19 mouse cellular contexts compared by ENCODE assay signal in genomic region chr16:87524228-87524627, GRCm38 (mm10). TPM values are rescaled to one million over a fixed set of nuclear protein-coding genes. Genes with fewer than 3 reads are reported as not detected.
DNase-seq lines count a peak whose midpoint lies in the region; ATAC-seq and TF ChIP-seq lines count a peak whose summit lies in the region.
"Had no signal": no experiment of that assay in that cellular context is flagged by ENCODE, and none has a peak within 500 bp of the region (broad histone marks: within the 10 kb centered on the region; RNA-seq: fewer than 3 reads in every experiment).

No protein-coding gene starts in this region.

- no peaks in the 10 kb centered on the region for H3K9me3 ChIP-seq in liver, embryonic 13.5 days (replicated peaks)
- no peaks in the 10 kb centered on the region for H3K9me3 ChIP-seq in liver, postnatal 0 days (ENCODE audit: low read length)
- H3K9me3 ChIP-seq: embryonic facial prominence, embryonic 10.5 days; forebrain, embryonic 13.5 days; heart, embryonic 12.5 days; hindbrain, embryonic 10.5 days had no signal

- WGBS in liver, embryonic 13.5 days (ENCODE audit: insufficient replicate concordance), result 57% methylated on average over 5 of the region's 5 CpGs
- 60% methylated on average over 5 of the region's 5 CpGs for WGBS in liver, postnatal 0 days (ENCODE audit: insufficient replicate concordance)

- H3K9ac ChIP-seq in liver, embryonic 13.5 days, result no peak overlapping the region
- H3K9ac ChIP-seq in liver, postnatal 0 days (replicated peaks), result no peak overlapping the region
- H3K9ac ChIP-seq: forebrain, embryonic 13.5 days; forebrain, postnatal 0 days; heart, embryonic 12.5 days; hindbrain, embryonic 14.5 days had no signal

- no peak overlapping the region for H3K4me3 ChIP-seq in liver, embryonic 13.5 days (replicated peaks)
- H3K4me3 ChIP-seq in liver, postnatal 0 days (ENCODE audit: low read depth, low read length), result no peak overlapping the region
- H3K4me3 ChIP-seq: embryonic facial prominence, embryonic 10.5 days; forebrain, embryonic 13.5 days; heart, embryonic 12.5 days; hindbrain, embryonic 10.5 days had no signal

- H3K36me3 ChIP-seq in liver, embryonic 13.5 days, result no peaks in the 10 kb centered on the region
- no peaks in the 10 kb centered on the region for H3K36me3 ChIP-seq in liver, postnatal 0 days (replicated peaks; ENCODE audit: insufficient read depth, low read length)
- H3K36me3 ChIP-seq: embryonic facial prominence, embryonic 10.5 days; heart, embryonic 12.5 days; hindbrain, embryonic 10.5 days had no signal

- no peaks in the 10 kb centered on the region for H3K4me1 ChIP-seq in liver, embryonic 13.5 days (replicated peaks)
- H3K4me1 ChIP-seq in liver, postnatal 0 days (ENCODE audit: insufficient read depth), result peaks cover 4% of the 10 kb centered on the region; the same call in 1 of the 2 replicates
- H3K4me1 ChIP-seq: forebrain, embryonic 13.5 days had no signal

- no peaks in the 10 kb centered on the region for H3K27me3 ChIP-seq in liver, embryonic 13.5 days
- H3K27me3 ChIP-seq in liver, postnatal 0 days (ENCODE audit: insufficient read depth, low read length), result no peaks in the 10 kb centered on the region
- H3K27me3 ChIP-seq: forebrain, embryonic 13.5 days had no signal

- no peak for TF ChIP-seq CTCF in liver, postnatal 0 days (IDR thresholded peaks at IDR 0.05; ENCODE audit: low read depth)

- H3K4me2 ChIP-seq in liver, embryonic 13.5 days, result no peak overlapping the region
- no peak overlapping the region for H3K4me2 ChIP-seq in liver, postnatal 0 days (ENCODE audit: low read depth, low read length)
- H3K4me2 ChIP-seq: forebrain, embryonic 13.5 days; heart, embryonic 12.5 days; hindbrain, embryonic 14.5 days had no signal

- H3K27ac ChIP-seq in liver, embryonic 13.5 days, result no peak overlapping the region
- H3K27ac ChIP-seq in liver, postnatal 0 days (ENCODE audit: low read depth), result peak overlapping the region; percentile 72
- H3K27ac ChIP-seq: embryonic facial prominence, embryonic 10.5 days; forebrain, embryonic 13.5 days; hindbrain, embryonic 10.5 days; hindbrain, embryonic 14.5 days had no signal

- DNase-seq in adrenal gland, adult 2 months, result peak; percentile 34
- no peak for DNase-seq in adrenal gland, postnatal 25 days
- peak; percentile 50 for DNase-seq in 3T3-L1 (ENCODE audit: low read depth, low spot score)
- DNase-seq in liver, embryonic 13.5 days, result no peak
- DNase-seq in liver, postnatal 0 days, result peak; percentile 48
- no peak for DNase-seq in kidney, postnatal 10 days
- DNase-seq in embryo, embryonic 10.5 days (ENCODE audit: low spot score), result no peak
- DNase-seq: adrenal gland, adult 8-10 months; cerebellum, adult 11-12 months; cerebellum, adult 9-11 months; cerebellum, postnatal 36 days; forebrain, postnatal 0 days; gastrocnemius, postnatal 14 days had no signal

- ATAC-seq in liver, embryonic 13.5 days (ENCODE audit: low read depth), result peak; percentile 61
- peak; percentile 96 for ATAC-seq in liver, postnatal 0 days
- ATAC-seq: forebrain, embryonic 13.5 days; forebrain, postnatal 0 days had no signal

- TF ChIP-seq EP300 in liver, postnatal 0 days (IDR thresholded peaks at IDR 0.05; ENCODE audit: low read depth), result peak; percentile 52; the same call in 1 of the 2 replicates

RNA-seq across cellular contexts. Expression of gene Cct8, which starts 28.6 kb away (rescaled TPM):
- 100 to 1,000 TPM; 187 to 210 TPM for total RNA-seq in adrenal gland, adult 2 months (2021)
- 12.1 and 14.8 TPM in 2 replicates for polyA plus RNA-seq in adrenal gland, adult 2 months (2012; rRNA removed)
- 203 and 229 TPM in 2 replicates for total RNA-seq in adrenal gland, postnatal 25 days (2021)
- polyA plus RNA-seq in liver, embryonic 13.5 days (2015; fragmentation: Nextera tagmentation; extraction: Ambion mirVana), result 356 and 422 TPM in 2 replicates
- 169 and 170 TPM in 2 replicates for polyA plus RNA-seq in liver, postnatal 0 days (2015; fragmentation: Nextera tagmentation; extraction: Ambion mirVana)

RNA-seq across cellular contexts. Expression of gene Map3k7cl, which starts 28.9 kb away (rescaled TPM):
- total RNA-seq in adrenal gland, adult 2 months (2021), result 1 to 10 TPM in 1 of 2 experiments, under 1 TPM in 1; 0.72 to 1.4 TPM
- polyA plus RNA-seq in adrenal gland, adult 2 months (2012; rRNA removed), result 0.69 and 0.89 TPM in 2 replicates
- 0.57 and 0.82 TPM in 2 replicates for total RNA-seq in adrenal gland, postnatal 25 days (2021)
- not detected in 2 replicates for polyA plus RNA-seq in liver, embryonic 13.5 days (2015; fragmentation: Nextera tagmentation; extraction: Ambion mirVana)
- 0.08 TPM in 1 of 2 replicates, not detected in the other for polyA plus RNA-seq in liver, postnatal 0 days (2015; fragmentation: Nextera tagmentation; extraction: Ambion mirVana)
- total RNA-seq: ES-E14; forebrain, postnatal 0 days had no signal
- polyA plus RNA-seq: embryonic facial prominence, embryonic 10.5 days; forebrain, postnatal 0 days; hindbrain, embryonic 10.5 days had no signal

Comparison
In these comparisons a context has a peak if more than half of its experiments do, and no peak if none do; other contexts are left out.
1. DNase-seq: peak in adrenal gland, adult 2 months (single experiment), 3T3-L1 (single experiment) and liver, postnatal 0 days (single experiment); none in adrenal gland, postnatal 25 days (single experiment), liver, embryonic 13.5 days (single experiment), kidney, postnatal 10 days (single experiment) and embryo, embryonic 10.5 days (single experiment).
2. RNA of gene Cct8, which starts 28.6 kb away (polyA plus RNA-seq): 356 to 422 TPM in liver, embryonic 13.5 days and 169 to 170 TPM in liver, postnatal 0 days; 12.1 to 14.8 TPM in adrenal gland, adult 2 months; every median in the first group is over 10 times any median in the second.